Mouse (Mus musculus): ENCODE measurements at regions not wholly inside any gene's neighbourhood (a gene's known extent, or its start where the extent isn't known, plus 50 kb on each side); places are given as distances from the start of the nearest gene placed in this dataset.

DNA sequence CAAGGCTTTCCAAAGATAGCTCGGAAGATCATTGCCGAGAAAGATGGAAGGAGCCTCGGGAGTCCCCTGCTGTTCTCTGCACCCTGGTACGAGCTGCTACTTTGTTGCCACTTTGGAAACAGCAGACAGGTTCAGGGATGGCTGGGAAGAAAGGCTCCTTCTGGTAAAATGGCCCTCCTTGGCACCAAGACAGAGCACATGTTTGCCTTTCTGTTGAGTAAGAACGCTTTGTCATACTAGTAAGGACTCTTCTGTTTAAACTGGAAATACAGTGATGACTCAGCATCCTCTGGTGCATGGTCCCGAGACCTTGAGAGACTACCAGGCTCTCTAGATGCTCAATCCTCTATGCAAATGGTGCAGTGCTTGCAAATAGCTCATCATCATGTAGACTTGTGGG is 118.2 kb upstream of the Dyrk2 start:
- no peak for DNase-seq (ENCODE audit: extremely low spot score in 1 of 2, low spot score in 2 of 2)
- intact Hi-C loops (cut with DNase I) = no loop called here

DNA sequence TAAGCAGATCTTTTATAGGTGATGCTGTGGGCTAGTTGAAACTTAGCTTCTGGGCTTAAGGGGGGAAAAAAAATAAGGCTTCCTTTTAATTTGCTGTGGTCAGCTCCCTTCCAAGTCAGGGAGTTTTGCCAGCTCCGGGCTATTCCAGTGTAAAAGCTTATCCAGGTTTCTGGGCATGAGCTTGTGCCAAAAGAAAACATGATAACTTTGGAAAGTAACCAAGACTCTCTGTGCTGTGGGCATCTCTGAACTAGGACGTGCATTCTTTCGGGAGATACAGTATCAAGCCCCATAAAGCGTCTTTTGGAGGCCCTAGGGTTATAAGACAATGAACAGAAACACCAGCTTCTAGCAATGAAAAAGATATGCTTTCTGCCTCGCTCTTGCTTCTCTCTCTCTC is 114.6 kb upstream of the Dyrk2 start:
- no peak for TF ChIP-seq CTCF (IDR thresholded peaks at IDR 0.05)
- H3K27ac ChIP-seq = no peak overlapping the region
- DNase-seq (ENCODE audit: extremely low spot score in 1 of 2, low spot score in 2 of 2) = no peak
- H3K4me3 ChIP-seq = no peak overlapping the region
- intact Hi-C loops (cut with DNase I) = no loop called here

More for the DNA sequence above, 118.2 kb upstream of the Dyrk2 start:
- no peak overlapping the region for H3K27ac ChIP-seq
- H3K4me3 ChIP-seq = no peak overlapping the region
- no peak for TF ChIP-seq CTCF (IDR thresholded peaks at IDR 0.05)

DNA sequence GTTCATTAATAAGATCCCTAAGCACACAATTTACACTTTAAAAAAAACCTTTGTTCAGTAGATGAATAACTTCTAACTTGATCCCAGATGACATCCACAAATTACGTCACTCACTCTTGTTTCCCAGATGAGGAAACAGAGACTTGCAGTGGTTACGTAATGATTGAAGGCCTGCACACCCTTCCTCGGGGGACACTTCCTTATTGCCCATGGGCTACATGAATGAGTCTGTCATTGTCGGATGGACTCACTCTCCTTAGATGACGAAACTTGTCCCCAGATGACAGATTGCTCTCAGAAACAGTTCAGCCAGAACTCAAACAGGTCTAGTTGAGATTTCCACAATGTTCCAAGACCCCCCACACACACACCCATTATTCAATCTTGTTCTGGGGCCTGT is 111.4 kb upstream of the Dyrk2 start:
- TF ChIP-seq CTCF (IDR thresholded peaks at IDR 0.05) = no peak
- no peak for DNase-seq (ENCODE audit: extremely low spot score in 1 of 2, low spot score in 2 of 2)
- intact Hi-C loops (cut with DNase I) = no loop called here
- Histone ChIP-seq H3K4me3 (no peak overlapping the region), H3K27ac (no peak overlapping the region)

DNA sequence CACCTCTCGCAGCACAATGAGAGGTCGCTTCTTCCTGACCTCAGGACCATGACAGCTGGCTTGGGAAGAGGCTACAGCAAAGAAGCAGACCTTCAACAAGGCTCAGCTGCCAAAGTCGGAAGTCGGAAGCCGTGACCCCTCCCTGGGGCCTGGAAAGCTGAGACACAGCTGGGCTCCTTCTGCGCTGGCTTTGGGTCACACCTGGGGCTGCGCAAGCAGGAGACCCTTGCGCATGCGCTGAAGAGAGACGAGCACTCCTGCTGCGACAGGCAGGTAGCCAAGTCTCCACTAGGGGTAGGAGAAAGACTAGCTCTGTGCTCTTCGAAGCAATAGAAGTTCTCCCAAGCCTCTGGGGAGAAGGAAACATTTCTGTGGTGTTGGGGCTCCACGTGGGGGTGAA is 109.3 kb upstream of the Dyrk2 start:
- intact Hi-C loops (cut with DNase I) = no loop called here

DNA sequence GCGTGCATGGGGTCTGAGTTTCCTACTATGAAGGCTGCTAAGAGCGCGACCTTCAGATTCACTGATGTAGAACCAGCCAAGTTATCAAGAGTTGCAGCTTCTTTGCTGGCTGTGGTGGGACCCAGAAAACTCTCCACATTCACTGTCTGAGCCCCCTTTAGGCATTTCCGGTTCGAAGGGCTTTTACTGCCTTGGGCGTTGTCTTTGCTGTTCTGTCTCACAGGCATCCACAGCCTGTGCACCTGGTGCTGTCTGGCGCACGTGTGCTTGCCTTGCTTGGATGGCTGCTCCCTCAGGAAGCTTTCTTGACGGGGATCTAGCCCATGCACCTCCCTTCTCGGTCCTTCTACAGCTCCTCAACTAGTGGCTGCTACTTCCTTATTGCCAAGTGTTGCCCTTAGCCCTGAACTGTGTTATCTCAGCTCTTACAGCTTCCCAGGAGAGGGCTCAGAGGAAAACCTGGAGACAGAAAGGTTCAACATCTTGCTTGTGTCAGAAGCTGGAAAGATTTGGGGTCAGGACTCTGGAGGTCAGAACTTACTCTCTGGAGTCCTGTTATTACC is 108.3 kb upstream of the Dyrk2 start:
- H3K27ac ChIP-seq = no peak overlapping the region
- intact Hi-C loops (cut with DNase I) = no loop called here
- DNase-seq (ENCODE audit: extremely low spot score in 1 of 2, low spot score in 2 of 2) = no peak
- TF ChIP-seq CTCF (IDR thresholded peaks at IDR 0.05) = no peak
- H3K4me3 ChIP-seq = no peak overlapping the region

More for the DNA sequence above, 109.3 kb upstream of the Dyrk2 start:
- no peak for DNase-seq (ENCODE audit: extremely low spot score in 1 of 2, low spot score in 2 of 2)
- Histone ChIP-seq H3K27ac (no peak overlapping the region), H3K4me3 (no peak overlapping the region)
- no peak; the same call in 1 of the 2 replicates for TF ChIP-seq CTCF (IDR thresholded peaks at IDR 0.05)

DNA sequence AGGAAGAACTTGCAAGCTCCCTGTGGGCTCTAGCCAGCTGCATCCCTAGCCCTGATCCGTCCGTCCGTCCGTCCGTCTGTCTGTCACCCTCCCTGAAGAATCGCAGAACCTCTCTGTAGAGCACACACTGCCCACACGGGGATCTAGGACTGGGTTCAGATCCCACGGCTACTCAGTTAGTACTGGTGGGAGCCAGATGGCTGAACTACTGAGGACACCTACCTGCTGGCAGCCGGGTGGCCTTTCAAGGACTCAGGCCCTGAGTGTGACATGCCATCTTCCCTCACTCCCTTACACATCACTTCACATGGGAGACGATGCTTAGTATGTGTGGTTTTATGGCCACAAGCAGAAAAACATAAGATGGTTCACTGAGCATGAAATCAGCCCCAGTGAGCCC is 106.4 kb upstream of the Dyrk2 start:
- Histone ChIP-seq H3K4me3 (no peak overlapping the region), H3K27ac (no peak overlapping the region)
- no peak for TF ChIP-seq CTCF (IDR thresholded peaks at IDR 0.05)
- no peak for DNase-seq (ENCODE audit: extremely low spot score in 1 of 2, low spot score in 2 of 2)
- intact Hi-C loops (cut with DNase I) = no loop called here

DNA sequence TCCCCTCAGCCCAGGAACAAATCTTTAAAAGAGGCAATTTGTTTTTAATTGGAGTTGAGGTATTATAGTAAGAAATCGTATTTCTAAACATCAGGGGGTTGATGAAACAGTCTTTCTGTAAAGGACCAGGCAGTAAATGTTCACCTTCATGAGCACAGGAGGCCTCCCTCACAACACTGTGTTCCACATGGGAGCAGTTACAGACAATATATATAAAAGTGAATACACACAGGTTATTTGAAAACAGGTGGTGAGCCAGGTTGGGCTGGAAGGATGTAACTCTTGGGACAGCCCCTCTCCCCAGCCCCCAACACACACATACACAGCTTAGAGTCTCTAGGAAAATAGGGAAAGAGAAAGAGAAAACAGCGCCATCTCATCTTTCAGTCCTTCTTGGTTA is 105.8 kb upstream of the Dyrk2 start:
- intact Hi-C loops (cut with DNase I) = no loop called here
- Histone ChIP-seq H3K27ac (no peak overlapping the region), H3K4me3 (no peak overlapping the region)
- no peak for DNase-seq (ENCODE audit: extremely low spot score in 1 of 2, low spot score in 2 of 2)
- no peak for TF ChIP-seq CTCF (IDR thresholded peaks at IDR 0.05)

DNA sequence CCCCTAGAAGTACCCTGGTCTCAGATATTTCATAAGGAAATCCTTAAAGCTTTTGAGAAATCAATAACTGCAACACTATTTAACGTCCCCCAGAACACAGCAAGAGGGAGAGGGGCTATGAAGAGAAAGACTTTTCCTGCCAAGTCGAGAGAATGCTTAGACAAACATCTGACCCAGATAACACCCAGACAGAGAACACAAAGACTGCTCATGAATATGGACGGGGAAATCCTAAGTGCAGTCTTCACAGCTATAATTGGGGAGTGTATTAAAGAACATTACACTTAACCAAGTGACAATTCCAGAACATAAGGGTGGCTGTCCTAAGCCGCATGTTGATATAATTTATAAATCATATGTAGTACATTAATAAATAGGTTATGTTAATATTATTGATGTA is 103.3 kb upstream of the Dyrk2 start:
- intact Hi-C loops (cut with DNase I) = no loop called here
- no peak for DNase-seq (ENCODE audit: extremely low spot score in 1 of 2, low spot score in 2 of 2)
- H3K27ac ChIP-seq = no peak overlapping the region
- no peak for TF ChIP-seq CTCF (IDR thresholded peaks at IDR 0.05)
- no peak overlapping the region for H3K4me3 ChIP-seq

DNA sequence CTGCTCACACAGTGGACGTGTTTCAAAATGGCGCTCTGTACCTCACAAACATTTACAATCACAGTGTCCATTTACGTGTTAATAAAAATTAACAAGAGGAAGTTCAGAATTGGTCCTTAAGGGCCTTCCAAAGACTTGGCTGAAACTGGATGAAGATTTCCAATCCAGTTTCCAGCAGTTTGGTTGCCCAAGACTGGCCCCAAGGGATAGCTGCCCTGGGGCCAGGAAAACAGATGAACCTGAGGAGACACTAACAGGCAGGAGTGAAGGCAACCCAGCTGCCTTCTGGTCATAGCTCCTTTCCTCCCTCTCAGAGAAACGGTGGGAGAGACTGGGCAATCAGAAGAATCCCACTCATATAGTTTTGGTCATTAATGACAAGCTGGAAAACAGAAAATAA is 102.6 kb upstream of the Dyrk2 start:
- no peak for TF ChIP-seq CTCF (IDR thresholded peaks at IDR 0.05)
- Histone ChIP-seq H3K27ac (no peak overlapping the region), H3K4me3 (no peak overlapping the region)
- intact Hi-C loops (cut with DNase I) = no loop called here
- no peak for DNase-seq (ENCODE audit: extremely low spot score in 1 of 2, low spot score in 2 of 2)

DNA sequence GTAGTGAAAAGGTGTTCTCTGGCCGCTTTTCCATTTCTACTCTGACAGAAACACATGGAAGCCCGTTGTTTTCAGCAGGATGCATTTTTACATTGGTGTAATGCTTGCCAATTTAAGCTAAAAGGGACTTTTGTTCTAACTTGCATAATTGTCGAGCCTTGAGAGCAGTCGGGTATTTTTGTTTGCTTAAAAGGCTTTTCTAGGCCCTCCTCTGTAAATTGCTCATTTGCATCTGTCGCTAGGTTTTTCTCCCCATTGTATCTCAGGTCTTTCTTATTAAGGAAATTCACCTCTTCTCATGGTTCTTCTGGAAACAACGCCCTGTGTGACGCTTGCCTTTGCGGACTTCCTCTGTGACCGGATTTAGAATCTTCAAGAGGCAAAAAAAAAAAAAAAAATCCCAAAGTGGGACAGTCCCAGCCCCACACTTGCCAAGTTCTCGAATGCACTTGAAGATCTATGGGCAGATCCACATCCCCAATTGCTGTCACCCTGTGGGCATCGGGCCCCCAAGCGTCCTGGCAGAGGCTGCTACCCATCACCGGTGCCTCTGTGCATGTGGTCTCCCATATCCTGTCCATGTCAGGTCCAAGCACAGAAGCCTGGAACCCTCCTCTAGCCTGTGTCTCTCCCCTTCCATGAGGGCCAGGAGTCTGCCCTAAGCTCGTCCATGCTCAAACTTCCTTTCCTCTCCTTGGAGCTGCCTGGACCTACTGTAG is 100.6 kb upstream of the Dyrk2 start:
- intact Hi-C loops (cut with DNase I) = no loop called here
- no peak for TF ChIP-seq CTCF (IDR thresholded peaks at IDR 0.05)
- Histone ChIP-seq H3K27ac (no peak overlapping the region), H3K4me3 (no peak overlapping the region)
- no peak for DNase-seq (ENCODE audit: extremely low spot score in 1 of 2, low spot score in 2 of 2)

DNA sequence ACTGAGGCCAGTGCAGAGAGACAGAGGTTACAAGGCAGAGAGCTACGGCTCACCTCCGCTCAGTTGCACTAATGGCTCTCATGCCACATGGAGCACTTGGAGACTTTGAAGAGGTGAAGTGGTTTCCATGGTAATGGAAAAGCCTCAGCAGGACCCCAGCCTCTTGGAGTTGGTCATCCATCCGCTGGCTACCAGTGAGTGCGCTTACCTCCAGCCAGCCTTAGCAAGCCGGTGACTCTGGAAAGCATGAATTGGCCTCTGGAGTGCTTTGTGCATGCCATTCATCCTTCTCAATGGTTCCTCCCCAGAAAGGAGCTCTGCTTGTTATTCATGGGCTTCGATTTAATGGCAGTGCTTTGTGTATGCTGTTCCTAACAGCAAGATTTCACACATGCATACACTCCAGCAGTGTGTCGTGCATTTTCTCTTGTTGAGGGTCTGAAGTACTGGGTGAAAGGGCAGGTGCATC is 91.7 kb upstream of the Dyrk2 start:
- intact Hi-C loops (cut with DNase I) = no loop called here
- no peak for DNase-seq (ENCODE audit: extremely low spot score in 1 of 2, low spot score in 2 of 2)
- no peak overlapping the region for H3K27ac ChIP-seq
- TF ChIP-seq CTCF (IDR thresholded peaks at IDR 0.05) = no peak
- no peak overlapping the region for H3K4me3 ChIP-seq

DNA sequence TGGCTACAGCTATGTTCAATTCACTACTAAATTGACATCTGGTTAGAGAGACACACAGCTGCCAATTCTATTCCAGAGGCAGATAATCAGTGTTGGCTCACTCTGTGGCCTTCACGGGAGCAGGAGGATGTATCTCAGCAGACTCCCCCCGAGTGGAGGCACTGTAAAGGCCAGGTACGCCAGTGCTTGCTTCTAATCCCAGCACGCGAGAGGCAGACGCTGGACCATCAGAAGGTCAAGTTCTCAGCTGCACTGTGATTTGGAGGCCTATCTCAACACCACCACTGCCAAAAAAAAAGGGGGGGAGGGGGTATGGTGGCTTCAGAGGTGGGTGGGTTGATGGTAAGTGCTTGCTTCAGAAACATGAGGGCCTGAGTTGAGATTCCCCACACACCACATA is 90.1 kb upstream of the Dyrk2 start:
- DNase-seq (ENCODE audit: extremely low spot score in 1 of 2, low spot score in 2 of 2) = no peak
- Histone ChIP-seq H3K4me3 (no peak overlapping the region), H3K27ac (no peak overlapping the region)
- no peak for TF ChIP-seq CTCF (IDR thresholded peaks at IDR 0.05)
- intact Hi-C loops (cut with DNase I) = no loop called here

DNA sequence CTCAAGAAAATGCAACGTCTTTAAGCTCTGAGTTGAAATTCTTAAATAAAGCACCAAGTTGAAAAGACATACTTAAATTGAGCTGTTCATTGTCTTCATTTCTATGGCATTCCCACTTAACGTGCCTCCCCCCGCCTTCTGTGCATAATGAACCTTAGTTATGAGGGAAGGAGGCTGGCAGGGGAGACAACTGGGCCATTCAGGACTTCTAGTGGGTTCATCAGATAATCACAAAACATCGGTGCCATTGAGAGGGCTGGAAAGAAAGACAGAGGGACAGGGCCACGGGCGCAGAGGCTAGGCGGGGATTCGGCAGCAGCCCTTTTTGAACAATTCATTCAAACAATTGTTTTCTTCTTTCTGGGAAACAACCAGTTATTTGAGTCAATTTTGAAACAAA is 89.6 kb upstream of the Dyrk2 start:
- Histone ChIP-seq H3K27ac (no peak overlapping the region), H3K4me3 (no peak overlapping the region)
- intact Hi-C loops (cut with DNase I) = no loop called here
- DNase-seq (ENCODE audit: extremely low spot score in 1 of 2, low spot score in 2 of 2) = no peak
- TF ChIP-seq CTCF (IDR thresholded peaks at IDR 0.05) = no peak
